Mouse (Mus musculus) embryonic facial prominence, embryonic 10.5 days (tissue): ENCODE measurements around the gene Cnr2. TPM values are rescaled to one million over a fixed set of nuclear protein-coding genes. Genes with fewer than 3 reads are reported as not detected.

Source experiments
- DNase-seq: peaks from one replicate; pipeline ENCODE4 v3.0.0-alpha.2; 2017; ENCODE audit warnings: low spot score
- H3K27ac ChIP-seq: fragments of 300-500 bp; sonication (generic); replicated peaks from 2 replicates; pipeline ENCODE4 v1.5.1; 2016; ENCODE audit warnings: mild to moderate bottlenecking
- H3K27me3 ChIP-seq: fragments of 300-500 bp; sonication (generic); replicated peaks from 2 replicates; pipeline ENCODE4 v1.6.1; 2016; ENCODE audit warnings: low read depth, mild to moderate bottlenecking; ENCODE audit not compliant: poor library complexity, severe bottlenecking
- H3K36me3 ChIP-seq: fragments of 300-500 bp; sonication (generic); replicated peaks from 2 replicates; pipeline ENCODE4 v1.6.1; 2016; ENCODE audit warnings: mild to moderate bottlenecking, moderate library complexity
- H3K4me1 ChIP-seq: fragments of 300-500 bp; sonication (generic); 2 replicates; pipeline ENCODE4 v1.6.1; 2016
- H3K4me3 ChIP-seq: fragments of 300-500 bp; sonication (generic); 2 replicates; pipeline ENCODE4 v1.5.1; 2016; ENCODE audit warnings: mild to moderate bottlenecking, moderate library complexity
- H3K9me3 ChIP-seq: fragments of 300-500 bp; sonication (generic); 2 replicates; pipeline ENCODE4 v1.6.1; 2016; ENCODE audit warnings: mild to moderate bottlenecking
- WGBS: fragments of 180-500 bp; shearing (Covaris S2); methylation state at CpG from one replicate; pipeline ENCODE4 v1.1.7; 2016; 5-methylcytosine and 5-hydroxymethylcytosine counted together
- polyA plus RNA-seq: library from polyadenylated mRNA; unstranded; fragments of >200 nt; fragmentation: Nextera tagmentation; extraction: Ambion mirVana; gene quantifications from 2 replicates; pipeline ENCODE4 v1.2.1, GENCODE M21; 2016

The Cnr2 gene
- polyA plus RNA-seq, 1 experiment from 2014 or later = 0.15 TPM

DNA sequence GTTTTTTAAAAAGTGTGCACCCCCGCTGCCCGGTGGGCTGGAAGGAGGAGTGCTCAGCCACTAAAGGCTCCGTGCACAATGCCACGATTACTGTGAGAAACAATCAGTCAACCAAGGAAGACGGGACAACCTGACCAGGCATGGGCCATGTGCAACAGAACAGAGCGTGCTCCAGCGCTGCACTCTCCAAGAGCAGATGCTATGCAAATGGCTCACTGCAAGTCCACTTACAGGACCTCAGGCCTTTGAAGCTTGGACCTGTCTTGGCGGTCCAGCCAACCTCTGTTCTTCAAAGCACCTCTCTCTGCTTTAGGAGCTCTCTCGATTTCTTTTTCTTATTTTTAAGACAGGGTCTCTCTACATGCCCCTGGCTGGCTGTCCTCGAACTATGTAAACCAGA is 14.6 kb upstream of the Cnr2 start:
- Histone ChIP-seq H3K27ac (no peak overlapping the region), H3K27me3 (0 out of 2 replicates have a peak, but pooled peaks cover 6% of the 10 kb centered on the region), H3K4me1 (peaks cover 43% of the 10 kb centered on the region), H3K36me3 (no peaks in the 10 kb centered on the region), H3K9me3 (no peaks in the 10 kb centered on the region), H3K4me3 (no peak overlapping the region)
- WGBS = 87% methylated on average over 10 of the region's 10 CpGs
- no peak for DNase-seq

DNA sequence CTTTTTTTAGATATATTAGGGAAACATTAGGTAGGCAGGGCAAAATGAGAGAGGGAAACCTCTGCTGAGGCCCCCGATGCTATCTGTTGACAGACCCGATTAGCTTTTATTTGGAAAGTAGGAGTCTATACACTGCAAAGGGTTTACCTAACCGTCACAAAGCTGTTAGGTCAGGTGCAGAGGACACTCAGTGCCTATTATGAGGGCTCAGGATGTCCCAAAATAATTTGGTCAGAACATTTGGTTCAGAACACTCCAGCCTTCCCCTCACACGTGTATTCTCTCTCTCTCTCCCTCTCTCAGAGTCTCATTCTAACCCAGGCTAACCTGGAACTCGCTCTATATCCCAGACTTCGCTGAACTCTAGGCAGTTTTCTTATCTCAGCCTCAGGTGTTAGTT is 13.2 kb upstream of the Cnr2 start:
- H3K4me1 ChIP-seq = peaks cover 29% of the 10 kb centered on the region
- DNase-seq = no peak
- 83% methylated on average over 6 of the region's 6 CpGs for WGBS
- 0 out of 2 replicates have a peak, but pooled peaks cover 6% of the 10 kb centered on the region for H3K27me3 ChIP-seq
- H3K4me3 ChIP-seq = no peak overlapping the region
- no peaks in the 10 kb centered on the region for H3K36me3 ChIP-seq
- H3K27ac ChIP-seq = no peak overlapping the region
- H3K9me3 ChIP-seq = no peaks in the 10 kb centered on the region

GRCm38 (mm10) chr4:135883401-135883851 is 11.8 kb upstream of the Cnr2 start:
- Histone ChIP-seq H3K4me3 (no peak overlapping the region), H3K27ac (no peak overlapping the region; the same call in 1 of the 2 replicates), H3K36me3 (no peaks in the 10 kb centered on the region), H3K9me3 (no peaks in the 10 kb centered on the region), H3K27me3 (0 out of 2 replicates have a peak, but pooled peaks cover 6% of the 10 kb centered on the region), H3K4me1 (peaks cover 28% of the 10 kb centered on the region)
- no peak for DNase-seq
- WGBS = 39% methylated on average over 10 of the region's 10 CpGs

DNA sequence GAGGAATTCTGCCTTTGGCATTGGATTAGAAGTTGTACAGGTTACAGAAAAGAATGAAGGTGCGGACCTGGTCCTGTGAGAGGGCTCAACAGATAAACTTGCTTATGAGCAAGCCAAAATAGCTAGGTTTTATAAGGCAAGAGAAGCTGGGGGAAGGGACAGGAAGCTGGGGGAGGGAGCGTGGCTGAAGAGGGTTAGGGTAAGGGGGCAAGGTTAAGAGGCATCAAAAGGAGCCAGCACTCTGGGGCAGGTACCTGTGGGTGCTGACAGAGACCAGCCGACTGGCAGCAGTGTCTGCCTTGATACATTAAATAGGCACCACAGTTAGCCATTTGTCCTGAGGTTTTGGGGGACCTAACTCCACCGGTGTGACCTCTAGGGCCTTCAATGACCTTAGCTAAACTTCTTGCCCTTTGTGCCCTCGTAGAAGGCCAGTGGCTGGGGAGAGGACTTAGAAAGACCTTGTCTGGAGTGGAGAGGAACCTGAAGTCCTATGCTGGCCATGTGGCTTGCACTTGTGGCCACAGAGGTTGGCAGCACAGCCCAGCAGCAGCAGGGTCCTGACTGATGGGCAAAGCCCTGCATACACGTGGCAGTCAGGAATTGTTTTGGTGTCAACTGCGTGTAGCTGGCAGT is 11.2 kb upstream of the Cnr2 start:
- DNase-seq = no peak
- H3K4me1 ChIP-seq = peaks cover 26% of the 10 kb centered on the region

DNA sequence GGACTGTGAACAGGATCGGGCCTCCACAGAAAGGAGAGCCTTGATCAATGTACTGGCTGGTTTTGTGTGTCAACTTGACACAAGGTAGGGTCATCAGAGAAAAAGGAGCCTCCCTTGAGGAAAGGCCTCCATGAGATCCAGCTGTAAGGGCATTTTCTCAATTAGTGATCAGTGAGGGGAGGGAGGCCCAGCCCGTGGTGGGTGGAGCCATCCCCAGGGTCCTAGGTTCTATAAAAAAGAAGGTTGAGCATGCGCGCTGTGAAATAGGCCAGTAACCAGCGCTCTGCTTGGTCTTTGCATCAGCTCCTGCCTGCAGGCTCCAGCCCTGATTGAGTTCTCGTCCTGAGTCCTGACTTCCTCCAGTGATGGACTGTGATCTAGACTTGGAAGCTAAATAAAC is 10.7 kb upstream of the Cnr2 start:
- H3K9me3 ChIP-seq = no peaks in the 10 kb centered on the region
- peak; percentile 54 for DNase-seq
- no peak overlapping the region for H3K4me3 ChIP-seq
- 0 out of 2 replicates have a peak, but pooled peaks cover 6% of the 10 kb centered on the region for H3K27me3 ChIP-seq
- WGBS = 42% methylated on average over 6 of the region's 6 CpGs
- no peaks in the 10 kb centered on the region for H3K36me3 ChIP-seq
- H3K27ac ChIP-seq = peak overlapping the region; percentile 66
- peaks cover 23% of the 10 kb centered on the region for H3K4me1 ChIP-seq

More for the DNA sequence above, 11.2 kb upstream of the Cnr2 start:
- Histone ChIP-seq H3K27ac (peak overlapping the region; percentile 66), H3K36me3 (no peaks in the 10 kb centered on the region), H3K27me3 (0 out of 2 replicates have a peak, but pooled peaks cover 6% of the 10 kb centered on the region), H3K9me3 (no peaks in the 10 kb centered on the region), H3K4me3 (no peak overlapping the region)
- 39% methylated on average over 7 of the region's 7 CpGs for WGBS

- no peak overlapping the region for H3K4me3 ChIP-seq
- no peak for DNase-seq
- H3K36me3 ChIP-seq = no peaks in the 10 kb centered on the region
- 0 out of 2 replicates have a peak, but pooled peaks cover 6% of the 10 kb centered on the region for H3K27me3 ChIP-seq
- H3K9me3 ChIP-seq = no peaks in the 10 kb centered on the region
- peaks cover 23% of the 10 kb centered on the region for H3K4me1 ChIP-seq
- H3K27ac ChIP-seq = no peak overlapping the region
- 92% methylated on average over 12 of the region's 12 CpGs for WGBS
Observed at GRCm38 (mm10) chr4:135885676-135886075, 9.5 kb upstream of the Cnr2 start.

GRCm38 (mm10) chr4:135886184-135886583 is 9.0 kb upstream of the Cnr2 start:
- no peak for DNase-seq
- peaks cover 23% of the 10 kb centered on the region for H3K4me1 ChIP-seq
- H3K9me3 ChIP-seq = no peaks in the 10 kb centered on the region
- no peaks in the 10 kb centered on the region for H3K36me3 ChIP-seq
- H3K4me3 ChIP-seq = no peak overlapping the region
- H3K27me3 ChIP-seq = 0 out of 2 replicates have a peak, but pooled peaks cover 6% of the 10 kb centered on the region
- WGBS = 87% methylated on average over 4 of the region's 4 CpGs
- H3K27ac ChIP-seq = no peak overlapping the region

GRCm38 (mm10) chr4:135888448-135889057 is 6.6 kb upstream of the Cnr2 start:
- peaks cover 17% of the 10 kb centered on the region for H3K4me1 ChIP-seq
- H3K9me3 ChIP-seq = no peaks in the 10 kb centered on the region
- H3K4me3 ChIP-seq = no peak overlapping the region
- H3K27ac ChIP-seq = no peak overlapping the region
- no peak for DNase-seq
- 92% methylated on average over 24 of the region's 24 CpGs for WGBS
- H3K36me3 ChIP-seq = no peaks in the 10 kb centered on the region
- no peaks in the 10 kb centered on the region for H3K27me3 ChIP-seq

DNA sequence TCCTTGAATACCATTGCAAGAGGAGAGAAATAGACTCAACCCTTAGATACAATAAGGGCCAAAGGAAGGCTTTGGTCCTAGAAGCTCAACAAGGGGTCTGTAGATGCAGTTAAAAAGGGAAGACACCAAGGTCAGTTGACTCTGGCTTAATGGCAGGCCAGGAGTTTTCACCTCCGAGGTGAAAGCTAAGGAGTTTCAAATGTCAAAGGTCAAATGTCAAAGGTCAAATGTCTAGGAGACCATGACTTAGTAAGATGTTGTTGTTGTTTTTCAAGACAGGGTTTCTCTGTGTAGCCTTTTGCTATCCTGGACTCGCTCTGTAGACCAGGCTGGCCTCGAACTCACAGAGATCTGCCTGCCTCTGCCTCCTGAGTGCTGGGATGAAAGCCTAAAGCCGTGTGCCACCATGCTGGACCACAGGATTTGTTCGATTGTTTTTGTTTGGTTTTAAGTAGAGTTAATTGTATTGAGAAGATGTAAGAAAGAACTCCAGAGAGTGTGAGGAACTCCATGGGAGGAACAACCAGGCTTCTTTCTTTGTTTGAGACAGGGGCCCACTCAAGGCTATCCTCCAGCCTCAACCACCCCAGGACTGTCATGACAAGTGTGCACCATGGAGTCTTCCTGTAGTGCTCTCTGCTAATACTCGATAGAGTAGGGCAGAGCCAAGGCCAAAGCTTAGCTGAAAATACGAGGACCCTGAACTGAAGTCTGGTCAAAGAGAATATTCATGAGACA is 5.9 kb upstream of the Cnr2 start:
- Histone ChIP-seq H3K4me3 (no peak overlapping the region), H3K4me1 (peaks cover 9% of the 10 kb centered on the region), H3K27me3 (no peaks in the 10 kb centered on the region), H3K27ac (no peak overlapping the region), H3K9me3 (no peaks in the 10 kb centered on the region), H3K36me3 (no peaks in the 10 kb centered on the region)
- no peak for DNase-seq
- 79% methylated on average over 7 of the region's 7 CpGs for WGBS

- peak; percentile 71 for DNase-seq
- no peaks in the 10 kb centered on the region for H3K36me3 ChIP-seq
- peaks cover 3% of the 10 kb centered on the region for H3K4me1 ChIP-seq
- H3K4me3 ChIP-seq = no peak overlapping the region
- no peaks in the 10 kb centered on the region for H3K27me3 ChIP-seq
- H3K27ac ChIP-seq = no peak overlapping the region
- H3K9me3 ChIP-seq = no peaks in the 10 kb centered on the region
- WGBS = 9% methylated on average over 4 of the region's 4 CpGs
Observed at GRCm38 (mm10) chr4:135889884-135890283, 5.3 kb upstream of the Cnr2 start.

GRCm38 (mm10) chr4:135891539-135891938 is 3.7 kb upstream of the Cnr2 start:
- DNase-seq = no peak
- no peak overlapping the region for H3K4me3 ChIP-seq
- H3K9me3 ChIP-seq = no peaks in the 10 kb centered on the region
- no peaks in the 10 kb centered on the region for H3K4me1 ChIP-seq
- WGBS = 75% methylated on average over 2 of the region's 2 CpGs
- no peaks in the 10 kb centered on the region for H3K27me3 ChIP-seq
- no peak overlapping the region for H3K27ac ChIP-seq
- H3K36me3 ChIP-seq = no peaks in the 10 kb centered on the region

DNA sequence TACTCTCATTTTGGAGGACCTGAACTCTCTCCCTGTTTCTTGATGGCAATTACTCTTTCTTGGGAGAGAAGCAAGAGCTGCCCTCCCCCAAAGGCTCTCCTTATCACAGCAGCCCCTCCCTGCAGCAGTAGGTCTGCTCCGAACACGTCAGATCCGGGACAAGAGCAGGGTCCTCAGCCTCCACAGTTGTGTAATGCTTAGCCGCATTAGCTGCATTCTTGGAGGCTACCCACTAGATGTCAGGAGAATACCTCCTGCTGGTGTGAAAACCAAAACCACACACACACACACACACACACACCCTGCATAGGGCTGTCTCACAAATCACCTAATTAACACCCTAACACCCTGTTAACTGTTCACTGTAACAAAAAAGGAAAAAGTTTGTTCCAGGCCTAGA is 2.3 kb upstream of the Cnr2 start:
- 76% methylated on average over 4 of the region's 4 CpGs for WGBS

More for the DNA sequence above, 2.3 kb upstream of the Cnr2 start:
- H3K27ac ChIP-seq = no peak overlapping the region
- H3K4me1 ChIP-seq = peaks cover 3% of the 10 kb centered on the region; the same call in 1 of the 2 replicates
- H3K4me3 ChIP-seq = no peak overlapping the region
- H3K9me3 ChIP-seq = no peaks in the 10 kb centered on the region
- H3K27me3 ChIP-seq = no peaks in the 10 kb centered on the region
- no peaks in the 10 kb centered on the region for H3K36me3 ChIP-seq
- DNase-seq = no peak
